Mouse (Mus musculus) myocyte (in vitro differentiated cells): ENCODE data around the gene Aanat. TPM values are rescaled to one million over a fixed set of nuclear protein-coding genes. Genes with fewer than 3 reads are reported as not detected.
A peak's percentile ranks its signal among the peaks of the same experiment; 100 is the strongest.

Source experiments
- H3K27me3 ChIP-seq: one replicate; pipeline ENCODE4 v1.6.1; 2011; ENCODE audit not compliant: control insufficient read depth, insufficient read depth, insufficient read length
- H3K36me3 ChIP-seq: one replicate; pipeline ENCODE4 v1.6.1; 2011; ENCODE audit not compliant: control insufficient read depth, insufficient read depth
- H3K4me2 ChIP-seq: one replicate; pipeline ENCODE4 v1.6.1; 2011; ENCODE audit warnings: low read depth, control low read depth
- H3K4me3 ChIP-seq: one replicate; pipeline ENCODE4 v1.5.1; 2011; ENCODE audit warnings: mild to moderate bottlenecking, control low read depth, moderate library complexity
- H3K79me2 ChIP-seq: one replicate; pipeline ENCODE4 v1.6.1; 2011; ENCODE audit not compliant: control insufficient read depth, insufficient read depth
- H3ac ChIP-seq: one replicate; pipeline ENCODE4 v1.6.1; 2011; ENCODE audit not compliant: control insufficient read depth, insufficient read length
- CEBPB ChIP-seq: IDR thresholded peaks from 2 replicates; pipeline ENCODE4 v1.6.1; 2011; ENCODE audit warnings: mild to moderate bottlenecking, moderate library complexity; ENCODE audit not compliant: poor library complexity, insufficient read depth, severe bottlenecking
- E2F4 ChIP-seq: IDR thresholded peaks from one replicate; pipeline ENCODE4 v1.6.1; 2011; ENCODE audit warnings: mild to moderate bottlenecking, control low read depth, moderate library complexity; ENCODE audit not compliant: insufficient read depth
- MAX ChIP-seq: IDR thresholded peaks from one replicate; pipeline ENCODE4 v1.6.1; 2011; ENCODE audit warnings: low read depth, mild to moderate bottlenecking, control low read depth
- MYOD1 ChIP-seq, 3 experiments: IDR thresholded peaks; one replicate each; pipeline ENCODE4 v1.6.1; 2011; ENCODE audit warnings: control low read depth in 2 of 3, low read depth in 2 of 3, mild to moderate bottlenecking in 2 of 3, moderate library complexity in 1 of 3; ENCODE audit not compliant: insufficient read length in 2 of 3, control insufficient read depth in 1 of 3
- MYOG ChIP-seq, 3 experiments: IDR thresholded peaks; one replicate each; pipeline ENCODE4 v1.6.1; 2011; ENCODE audit warnings: control low read depth in 2 of 3, low read depth in 2 of 3, mild to moderate bottlenecking in 2 of 3; ENCODE audit not compliant: insufficient read length in 2 of 3, control insufficient read depth in 1 of 3, insufficient read depth in 1 of 3
- POLR2A ChIP-seq: IDR thresholded peaks from one replicate; pipeline ENCODE4 v1.6.1; 2011; ENCODE audit warnings: low read depth, mild to moderate bottlenecking, control low read depth, moderate library complexity; ENCODE audit not compliant: insufficient read length
- POLR2AphosphoS2 ChIP-seq: IDR thresholded peaks from one replicate; pipeline ENCODE4 v1.6.1; 2011; ENCODE audit warnings: low read depth, control low read depth; ENCODE audit not compliant: insufficient read length
- REST ChIP-seq: IDR thresholded peaks from one replicate; pipeline ENCODE4 v1.6.1; 2011; ENCODE audit warnings: mild to moderate bottlenecking, control low read depth, moderate library complexity; ENCODE audit not compliant: insufficient read depth, insufficient read length
- SRF ChIP-seq: IDR thresholded peaks from one replicate; pipeline ENCODE4 v1.6.1; 2011; ENCODE audit warnings: low read depth; ENCODE audit not compliant: control insufficient read depth, insufficient read length
- TCF12 ChIP-seq: IDR thresholded peaks from one replicate; pipeline ENCODE4 v1.6.1; 2011; ENCODE audit warnings: mild to moderate bottlenecking, control low read depth; ENCODE audit not compliant: poor library complexity, insufficient read depth, severe bottlenecking
- TCF3 ChIP-seq: IDR thresholded peaks from one replicate; pipeline ENCODE4 v1.6.1; 2011; ENCODE audit warnings: low read depth, control low read depth; ENCODE audit not compliant: insufficient read length
- USF1 ChIP-seq: IDR thresholded peaks from one replicate; pipeline ENCODE4 v1.6.1; 2011; ENCODE audit warnings: low read depth, mild to moderate bottlenecking, control low read depth, moderate library complexity
- polyA plus RNA-seq: library from polyadenylated mRNA; unstranded; fragments of >200 nt; fragmentation: generic; extraction: Trizol; gene quantifications from one replicate; pipeline ENCODE4 v1.2.1, GENCODE M21; 2012; ENCODE audit warnings: missing spikeins

Gene Aanat
- polyA plus RNA-seq, 1 experiment, result not detected

- peak overlapping the region; percentile 18 for H3K4me3 ChIP-seq
- H3K4me2 ChIP-seq, result peak overlapping the region; percentile 88
- peaks cover 28% of the 10 kb centered on the region for H3K79me2 ChIP-seq
- H3K27me3 ChIP-seq, result no peaks in the 10 kb centered on the region
- H3ac ChIP-seq, result no peak overlapping the region
- TF ChIP-seq MAX (no peak), REST (no peak), POLR2AphosphoS2 (peak; percentile 26), POLR2A (no peak), TCF3 (peak; percentile 67), MYOG (IDR thresholded peaks at IDR 0.05; ENCODE audit: control insufficient read depth in 1 of 3, insufficient read depth in 1 of 3, insufficient read length in 2 of 3, low read depth in 2 of 3) (peak in 2 of 3 experiments; percentile 19 to 89), CEBPB (peak; percentile 87), E2F4 (peak; percentile 8), MYOD1 (IDR thresholded peaks at IDR 0.05; ENCODE audit: control insufficient read depth in 1 of 3, insufficient read length in 2 of 3, low read depth in 2 of 3) (peak in 2 of 3 experiments; percentile 77 to 91), TCF12 (peak; percentile 81)
- no peaks in the 10 kb centered on the region for H3K36me3 ChIP-seq
These were observed 29.7 kb downstream of the Aanat start for GRCm38 (mm10) chr11:116615735-116616437.

DNA sequence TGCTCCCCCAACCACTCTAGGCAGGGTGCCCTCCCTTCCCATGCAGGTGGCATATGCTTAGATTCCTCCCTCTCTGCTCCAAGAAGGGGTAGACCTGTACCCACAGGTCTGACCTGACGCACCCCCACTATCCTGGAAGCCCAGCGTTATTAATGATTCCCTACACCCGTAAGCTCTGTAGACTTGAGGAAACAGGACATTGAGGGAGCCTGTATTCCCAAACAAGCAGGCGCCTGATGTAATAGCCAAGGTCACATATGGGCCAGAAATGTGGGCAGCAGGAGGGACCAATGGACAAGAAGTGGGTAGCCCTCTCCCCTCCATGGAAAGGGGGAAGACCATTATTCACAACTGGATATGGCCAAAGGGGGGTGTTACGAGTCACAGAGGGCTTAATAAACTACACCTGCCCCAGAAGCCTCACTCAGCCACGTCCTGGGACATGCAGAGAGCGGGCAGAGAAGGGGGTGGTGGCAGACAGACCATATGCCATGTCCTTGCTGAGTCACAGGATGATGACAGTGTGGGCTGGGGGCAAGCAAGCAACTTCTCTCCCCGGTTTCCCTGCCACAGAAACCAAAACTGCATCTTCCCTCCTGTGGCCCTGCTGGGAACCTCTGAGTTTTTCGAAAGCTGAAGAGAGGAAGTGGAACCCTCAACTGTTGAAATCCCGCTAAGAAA lies 30.3 kb downstream of the Aanat start:
- H3K4me3 ChIP-seq, result peak overlapping the region; percentile 18
- H3K27me3 ChIP-seq, result no peaks in the 10 kb centered on the region
- H3ac ChIP-seq, result no peak overlapping the region
- TF ChIP-seq USF1, result no peak
- TF ChIP-seq MYOG (IDR thresholded peaks at IDR 0.05; ENCODE audit: control insufficient read depth in 1 of 3, insufficient read depth in 1 of 3, insufficient read length in 2 of 3, low read depth in 2 of 3), result peak in 1 of 3 experiments; percentile 77
- no peak for TF ChIP-seq MAX
- TF ChIP-seq POLR2AphosphoS2, result peak; percentile 46
- TF ChIP-seq E2F4, result no peak
- peak; percentile 44 for TF ChIP-seq POLR2A
- peak in 2 of 3 experiments; percentile 24 to 87 for TF ChIP-seq MYOD1 (IDR thresholded peaks at IDR 0.05; ENCODE audit: control insufficient read depth in 1 of 3, insufficient read length in 2 of 3, low read depth in 2 of 3)
- TF ChIP-seq REST, result no peak
- TF ChIP-seq TCF12, result no peak
- no peak for TF ChIP-seq SRF
- TF ChIP-seq CEBPB, result peak; percentile 58; the same call in 1 of the 2 replicates
- no peak for TF ChIP-seq TCF3
- peaks cover 28% of the 10 kb centered on the region for H3K79me2 ChIP-seq
- no peaks in the 10 kb centered on the region for H3K36me3 ChIP-seq
- peak overlapping the region; percentile 88 for H3K4me2 ChIP-seq

DNA sequence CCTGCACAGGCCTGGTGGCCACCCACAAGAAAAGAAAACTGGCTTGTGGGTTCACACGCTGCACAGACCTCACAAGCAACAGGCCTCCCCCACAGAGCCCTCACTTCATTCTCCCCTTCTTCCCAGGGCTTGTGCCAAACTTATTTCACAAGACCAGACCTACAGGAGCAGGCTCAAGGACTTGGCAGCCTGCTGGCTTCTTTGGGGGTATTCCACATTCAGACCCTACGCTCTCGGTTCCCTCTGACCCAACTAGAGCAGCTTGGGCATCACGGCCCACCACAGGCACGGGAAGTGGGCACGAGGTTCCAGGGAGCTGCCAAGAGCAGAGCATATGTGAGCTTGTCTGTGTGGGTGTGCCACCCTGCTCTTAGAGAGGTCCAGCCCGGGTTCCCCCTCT lies 31.4 kb downstream of the Aanat start:
- H3K4me3 ChIP-seq, result peak overlapping the region; percentile 18
- H3K4me2 ChIP-seq, result peak overlapping the region; percentile 88
- TF ChIP-seq CEBPB, result 0 out of 2 replicates have a peak, but pooled peaks have one; percentile 25
- no peak for TF ChIP-seq MAX
- TF ChIP-seq MYOD1 (IDR thresholded peaks at IDR 0.05; ENCODE audit: control insufficient read depth in 1 of 3, insufficient read length in 2 of 3, low read depth in 2 of 3), result no peak
- no peak overlapping the region for H3ac ChIP-seq
- no peaks in the 10 kb centered on the region for H3K27me3 ChIP-seq
- H3K79me2 ChIP-seq, result peaks cover 33% of the 10 kb centered on the region
- H3K36me3 ChIP-seq, result no peaks in the 10 kb centered on the region

- Histone ChIP-seq H3K4me3 (no peak overlapping the region), H3K79me2 (peaks cover 43% of the 10 kb centered on the region), H3K27me3 (no peaks in the 10 kb centered on the region), H3K36me3 (no peaks in the 10 kb centered on the region), H3ac (no peak overlapping the region), H3K4me2 (peak overlapping the region; percentile 88)
- no peak for TF ChIP-seq SRF
- no peak for TF ChIP-seq USF1
- no peak for TF ChIP-seq POLR2A
- no peak for TF ChIP-seq POLR2AphosphoS2
- no peak for TF ChIP-seq CEBPB
- no peak for TF ChIP-seq MYOG (IDR thresholded peaks at IDR 0.05; ENCODE audit: control insufficient read depth in 1 of 3, insufficient read depth in 1 of 3, insufficient read length in 2 of 3, low read depth in 2 of 3)
- TF ChIP-seq MAX, result no peak
- TF ChIP-seq TCF3, result no peak
- TF ChIP-seq TCF12, result no peak
- TF ChIP-seq E2F4, result no peak
- no peak for TF ChIP-seq MYOD1 (IDR thresholded peaks at IDR 0.05; ENCODE audit: control insufficient read depth in 1 of 3, insufficient read length in 2 of 3, low read depth in 2 of 3)
- TF ChIP-seq REST, result no peak
These were observed 32.4 kb downstream of the Aanat start for GRCm38 (mm10) chr11:116618666-116619065.
